Mouse (Mus musculus): Measurements from ENCODE around the gene C5ar2. TPM values are rescaled to one million over a fixed set of nuclear protein-coding genes. Genes with fewer than 3 reads are reported as not detected.

The C5ar2 gene
- polyA plus RNA-seq, 1 experiment from 2014 or later, result 0.09 TPM

- H3K9me3 ChIP-seq (ENCODE audit: control insufficient read depth, low read length), result no peaks in the 10 kb centered on the region
- no peak for DNase-seq (ENCODE audit: low spot score)
- no peak overlapping the region for H3K27ac ChIP-seq (ENCODE audit: low read depth)
- no peak overlapping the region for H3K9ac ChIP-seq (ENCODE audit: low read length)
- no peak overlapping the region for H3K4me2 ChIP-seq (ENCODE audit: low read length)
- 69% methylated on average over 12 of the region's 12 CpGs for WGBS
- ATAC-seq (replicated peaks; ENCODE audit: low FRiP score, low TSS enrichment, low read depth), result no peak
- no peak overlapping the region for H3K4me3 ChIP-seq (ENCODE audit: low read depth, low read length)
- H3K27me3 ChIP-seq (replicated peaks; ENCODE audit: control insufficient read depth, insufficient read depth, low read length), result no peaks in the 10 kb centered on the region
- peaks cover 59% of the 10 kb centered on the region for H3K36me3 ChIP-seq (ENCODE audit: control insufficient read depth, insufficient read depth, low read length)
- no peaks in the 10 kb centered on the region for H3K4me1 ChIP-seq (replicated peaks; ENCODE audit: control insufficient read depth, insufficient read depth, low read length)
Observed at GRCm38 (mm10) chr7:16210862-16211365, 33.0 kb downstream of the C5ar2 start.

- DNase-seq (ENCODE audit: low spot score), result no peak
- Histone ChIP-seq H3K4me3 (ENCODE audit: low read depth, low read length) (no peak overlapping the region), H3K27me3 (replicated peaks; ENCODE audit: control insufficient read depth, insufficient read depth, low read length) (no peaks in the 10 kb centered on the region), H3K4me2 (ENCODE audit: low read length) (no peak overlapping the region), H3K9ac (ENCODE audit: low read length) (no peak overlapping the region), H3K36me3 (ENCODE audit: control insufficient read depth, insufficient read depth, low read length) (peaks cover 51% of the 10 kb centered on the region), H3K27ac (ENCODE audit: low read depth) (peak overlapping the region; percentile 49; the same call in 1 of the 2 replicates), H3K4me1 (replicated peaks; ENCODE audit: control insufficient read depth, insufficient read depth, low read length) (no peaks in the 10 kb centered on the region), H3K9me3 (ENCODE audit: control insufficient read depth, low read length) (no peaks in the 10 kb centered on the region)
- no peak for ATAC-seq (replicated peaks; ENCODE audit: low FRiP score, low TSS enrichment, low read depth)
- WGBS, result 71% methylated on average over 21 of the region's 21 CpGs
Observed at GRCm38 (mm10) chr7:16208781-16209665, 34.9 kb downstream of the C5ar2 start.

GRCm38 (mm10) chr7:16207496-16207895 lies 36.5 kb downstream of the C5ar2 start:
- peaks cover 50% of the 10 kb centered on the region for H3K36me3 ChIP-seq (ENCODE audit: control insufficient read depth, insufficient read depth, low read length)
- no peak overlapping the region for H3K27ac ChIP-seq (ENCODE audit: low read depth)
- no peaks in the 10 kb centered on the region for H3K9me3 ChIP-seq (ENCODE audit: control insufficient read depth, low read length)
- ATAC-seq (replicated peaks; ENCODE audit: low FRiP score, low TSS enrichment, low read depth) (no peak), DNase-seq (ENCODE audit: low spot score) (no peak)
- H3K9ac ChIP-seq (ENCODE audit: low read length), result no peak overlapping the region
- no peak overlapping the region for H3K4me3 ChIP-seq (ENCODE audit: low read depth, low read length)
- H3K27me3 ChIP-seq (replicated peaks; ENCODE audit: control insufficient read depth, insufficient read depth, low read length), result no peaks in the 10 kb centered on the region
- 83% methylated on average over 10 of the region's 10 CpGs for WGBS
- no peaks in the 10 kb centered on the region for H3K4me1 ChIP-seq (replicated peaks; ENCODE audit: control insufficient read depth, insufficient read depth, low read length)
- no peak overlapping the region for H3K4me2 ChIP-seq (ENCODE audit: low read length)

GRCm38 (mm10) chr7:16207076-16207475 lies 36.9 kb downstream of the C5ar2 start:
- 79% methylated on average over 7 of the region's 7 CpGs for WGBS
- Histone ChIP-seq H3K4me2 (ENCODE audit: low read length) (no peak overlapping the region), H3K9ac (ENCODE audit: low read length) (no peak overlapping the region), H3K36me3 (ENCODE audit: control insufficient read depth, insufficient read depth, low read length) (peaks cover 52% of the 10 kb centered on the region), H3K9me3 (ENCODE audit: control insufficient read depth, low read length) (no peaks in the 10 kb centered on the region), H3K27me3 (replicated peaks; ENCODE audit: control insufficient read depth, insufficient read depth, low read length) (no peaks in the 10 kb centered on the region), H3K4me3 (ENCODE audit: low read depth, low read length) (no peak overlapping the region), H3K27ac (ENCODE audit: low read depth) (no peak overlapping the region), H3K4me1 (replicated peaks; ENCODE audit: control insufficient read depth, insufficient read depth, low read length) (no peaks in the 10 kb centered on the region)
- no peak for DNase-seq (ENCODE audit: low spot score)
- ATAC-seq (replicated peaks; ENCODE audit: low FRiP score, low TSS enrichment, low read depth), result no peak

GRCm38 (mm10) chr7:16204791-16205190 lies 39.2 kb downstream of the C5ar2 start:
- Histone ChIP-seq H3K27ac (ENCODE audit: low read depth) (no peak overlapping the region), H3K4me2 (ENCODE audit: low read length) (no peak overlapping the region), H3K9me3 (ENCODE audit: control insufficient read depth, low read length) (no peaks in the 10 kb centered on the region), H3K27me3 (replicated peaks; ENCODE audit: control insufficient read depth, insufficient read depth, low read length) (no peaks in the 10 kb centered on the region), H3K36me3 (ENCODE audit: control insufficient read depth, insufficient read depth, low read length) (peaks cover 58% of the 10 kb centered on the region), H3K9ac (ENCODE audit: low read length) (no peak overlapping the region), H3K4me3 (ENCODE audit: low read depth, low read length) (no peak overlapping the region), H3K4me1 (replicated peaks; ENCODE audit: control insufficient read depth, insufficient read depth, low read length) (no peaks in the 10 kb centered on the region)
- 87% methylated on average over 9 of the region's 9 CpGs for WGBS
- DNase-seq (ENCODE audit: low spot score), result no peak
- no peak for ATAC-seq (replicated peaks; ENCODE audit: low FRiP score, low TSS enrichment, low read depth)

- no peak overlapping the region for H3K4me2 ChIP-seq (ENCODE audit: low read length)
- H3K4me1 ChIP-seq (replicated peaks; ENCODE audit: control insufficient read depth, insufficient read depth, low read length), result no peaks in the 10 kb centered on the region
- H3K27ac ChIP-seq (ENCODE audit: low read depth), result no peak overlapping the region
- no peaks in the 10 kb centered on the region for H3K9me3 ChIP-seq (ENCODE audit: control insufficient read depth, low read length)
- no peak overlapping the region for H3K9ac ChIP-seq (ENCODE audit: low read length)
- no peaks in the 10 kb centered on the region for H3K27me3 ChIP-seq (replicated peaks; ENCODE audit: control insufficient read depth, insufficient read depth, low read length)
- DNase-seq (ENCODE audit: low spot score) (no peak), ATAC-seq (replicated peaks; ENCODE audit: low FRiP score, low TSS enrichment, low read depth) (no peak)
- 92% methylated on average over 13 of the region's 13 CpGs for WGBS
- H3K36me3 ChIP-seq (ENCODE audit: control insufficient read depth, insufficient read depth, low read length), result peaks cover 67% of the 10 kb centered on the region
- no peak overlapping the region for H3K4me3 ChIP-seq (ENCODE audit: low read depth, low read length)
Observed at GRCm38 (mm10) chr7:16203505-16203903, 40.5 kb downstream of the C5ar2 start.

GRCm38 (mm10) chr7:16202756-16203504 lies 41.0 kb downstream of the C5ar2 start:
- Histone ChIP-seq H3K9ac (ENCODE audit: low read length) (no peak overlapping the region), H3K27ac (ENCODE audit: low read depth) (no peak overlapping the region), H3K27me3 (replicated peaks; ENCODE audit: control insufficient read depth, insufficient read depth, low read length) (no peaks in the 10 kb centered on the region), H3K4me1 (replicated peaks; ENCODE audit: control insufficient read depth, insufficient read depth, low read length) (no peaks in the 10 kb centered on the region), H3K9me3 (ENCODE audit: control insufficient read depth, low read length) (no peaks in the 10 kb centered on the region), H3K36me3 (ENCODE audit: control insufficient read depth, insufficient read depth, low read length) (peaks cover 73% of the 10 kb centered on the region), H3K4me2 (ENCODE audit: low read length) (no peak overlapping the region), H3K4me3 (ENCODE audit: low read depth, low read length) (no peak overlapping the region)
- ATAC-seq (replicated peaks; ENCODE audit: low FRiP score, low TSS enrichment, low read depth) (no peak), DNase-seq (ENCODE audit: low spot score) (no peak)
- WGBS, result 87% methylated on average over 15 of the region's 15 CpGs

- Histone ChIP-seq H3K9ac (ENCODE audit: low read length) (no peak overlapping the region), H3K9me3 (ENCODE audit: control insufficient read depth, low read length) (no peaks in the 10 kb centered on the region), H3K27ac (ENCODE audit: low read depth) (no peak overlapping the region), H3K4me3 (ENCODE audit: low read depth, low read length) (no peak overlapping the region), H3K4me2 (ENCODE audit: low read length) (no peak overlapping the region), H3K27me3 (replicated peaks; ENCODE audit: control insufficient read depth, insufficient read depth, low read length) (no peaks in the 10 kb centered on the region), H3K4me1 (replicated peaks; ENCODE audit: control insufficient read depth, insufficient read depth, low read length) (no peaks in the 10 kb centered on the region), H3K36me3 (ENCODE audit: control insufficient read depth, insufficient read depth, low read length) (peaks cover 71% of the 10 kb centered on the region)
- DNase-seq (ENCODE audit: low spot score) (no peak), ATAC-seq (replicated peaks; ENCODE audit: low FRiP score, low TSS enrichment, low read depth) (no peak)
- 88% methylated on average over 6 of the region's 6 CpGs for WGBS
Observed at GRCm38 (mm10) chr7:16201136-16201535, 42.8 kb downstream of the C5ar2 start.

All from intestine, embryonic 14.5 days (tissue).